Mouse (Mus musculus) layer of hippocampus, adult 18-20 months (tissue): ENCODE data around the gene Atxn3. TPM values are rescaled to one million over a fixed set of nuclear protein-coding genes. Genes with fewer than 3 reads are reported as not detected.
A peak's percentile ranks its signal among the peaks of the same experiment; 100 is the strongest.

Source experiments
- DNase-seq, 2 experiments: peaks; one replicate each; pipeline ENCODE4 v3.0.0; 2022; ENCODE audit warnings: low spot score in 2 of 2
- long read RNA-seq: library from polyadenylated mRNA; stranded (forward); transcript quantifications from one replicate; pipeline ENCODE4 v2.0.0, GENCODE M21; 2021
- total RNA-seq, 2 experiments: library from RNA; stranded (reverse); gene quantifications; 2 replicates each; pipeline ENCODE4 v1.2.3; 2021

Atxn3 gene
- 10 to 100 TPM; 19.3 to 21.3 TPM for total RNA-seq
- long read RNA-seq, full-length matches to known transcripts = 11 of 26 reads
- long read RNA-seq, partial matches to known transcripts = 1 of 26 reads
- long read RNA-seq, other reads (novel, unspliced or antisense) = 14 of 26 reads

DNA sequence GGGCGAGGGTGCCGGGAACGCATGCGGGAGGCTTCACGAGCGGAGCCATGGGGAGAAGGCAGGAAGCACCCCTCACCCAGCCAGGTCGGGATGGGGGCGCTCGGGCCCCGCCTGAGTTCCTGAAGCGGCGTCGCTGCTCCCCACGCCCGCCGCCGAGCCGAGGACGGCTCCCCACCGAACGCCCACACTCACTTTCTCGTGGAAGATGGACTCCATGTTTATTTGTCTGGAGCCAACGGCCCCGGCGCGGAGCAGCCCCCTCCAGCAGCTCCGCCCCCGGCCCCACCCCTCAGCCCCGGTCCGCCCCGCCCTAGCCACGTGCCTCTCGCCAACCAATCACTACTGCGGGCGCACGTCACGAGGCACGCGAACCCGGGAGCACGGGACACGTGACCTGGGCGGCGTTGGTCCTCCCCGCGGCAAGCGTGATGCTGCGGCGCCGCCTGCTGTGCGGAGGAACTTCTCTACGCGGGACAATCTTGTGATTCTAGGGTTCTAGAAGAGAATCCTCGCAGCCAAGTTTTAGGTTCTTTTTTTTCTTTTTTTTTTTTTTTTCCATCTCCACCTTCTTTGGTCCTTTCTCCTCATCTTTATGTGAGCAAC, at the start of gene Atxn3:
TSS of gene Atxn3 (minus strand) at position 305 of the 603 bp plus-strand sequence.
- peak; percentile 96 to 98 for DNase-seq

DNA sequence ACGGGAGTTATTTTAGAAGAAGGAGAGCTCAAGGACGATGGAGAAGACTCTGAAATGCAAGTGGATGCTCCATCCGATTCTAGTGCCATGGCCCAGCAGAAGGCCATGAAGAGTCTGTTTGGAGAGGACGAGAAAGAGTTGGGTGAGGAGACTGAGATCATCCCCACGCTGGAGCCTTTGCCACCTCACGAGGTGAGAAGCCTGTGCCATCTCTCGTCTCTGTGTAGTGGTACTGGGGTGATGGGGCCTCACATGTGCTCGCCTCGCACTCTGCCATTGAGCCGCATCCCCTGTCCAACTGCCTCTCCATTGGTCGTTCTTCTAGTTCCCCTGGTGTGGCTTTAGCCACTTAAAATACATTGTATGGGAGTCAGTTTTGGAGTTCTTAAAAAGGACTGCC, 42.7 kb upstream of the Atxn3 start:
- DNase-seq = no peak

GRCm38 (mm10) chr12:101998929-101999328, 40.9 kb upstream of the Atxn3 start:
- no peak for DNase-seq

- no peak for DNase-seq
These were observed 36.8 kb upstream of the Atxn3 start for GRCm38 (mm10) chr12:101994576-101995467.

- no peak for DNase-seq
These were observed 29.6 kb upstream of the Atxn3 start for GRCm38 (mm10) chr12:101987659-101988058.

- peak in 1 of 2 experiments; percentile 53 for DNase-seq
These were observed 27.1 kb upstream of the Atxn3 start for GRCm38 (mm10) chr12:101985110-101985509.

DNA sequence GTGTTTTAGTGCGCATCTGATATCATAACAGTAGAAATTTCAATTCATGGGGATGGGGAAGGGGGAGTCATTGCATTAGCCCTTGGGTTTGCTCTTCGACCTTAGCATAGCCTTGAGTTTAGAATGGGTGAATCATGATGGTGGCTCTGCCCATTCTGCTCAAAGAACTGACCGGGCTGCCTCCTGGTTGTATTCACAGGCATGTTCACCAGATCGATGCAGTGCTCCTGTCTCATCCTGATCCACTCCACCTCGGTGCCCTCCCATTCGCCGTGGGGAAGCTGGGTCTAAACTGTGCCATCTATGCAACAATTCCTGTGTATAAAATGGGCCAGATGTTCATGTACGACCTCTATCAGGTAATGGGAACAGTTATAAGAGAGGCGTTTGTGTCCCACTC, 24.9 kb upstream of the Atxn3 start:
- DNase-seq = no peak

- DNase-seq = no peak
These were observed 23.5 kb upstream of the Atxn3 start for GRCm38 (mm10) chr12:101981559-101981958.

GRCm38 (mm10) chr12:101980266-101980665, 22.2 kb upstream of the Atxn3 start:
- no peak for DNase-seq

- no peak for DNase-seq
These were observed 21.2 kb upstream of the Atxn3 start for GRCm38 (mm10) chr12:101979213-101979750.

- no peak for DNase-seq
These were observed 20.5 kb upstream of the Atxn3 start for GRCm38 (mm10) chr12:101978588-101978987.

GRCm38 (mm10) chr12:101978162-101978561, 20.1 kb upstream of the Atxn3 start:
- DNase-seq = no peak

- DNase-seq = no peak
These were observed 19.4 kb upstream of the Atxn3 start for GRCm38 (mm10) chr12:101977404-101977915.

- DNase-seq = no peak
These were observed 18.8 kb upstream of the Atxn3 start for GRCm38 (mm10) chr12:101976651-101977403.

- peak; percentile 85 to 88 for DNase-seq
These were observed 17.8 kb upstream of the Atxn3 start, which contains the start of gene Cpsf2 for GRCm38 (mm10) chr12:101975601-101976571. TSS of gene Cpsf2 (plus strand) at chr12:101975988.

- DNase-seq = no peak
These were observed 17.1 kb upstream of the Atxn3 start for GRCm38 (mm10) chr12:101975167-101975600.

GRCm38 (mm10) chr12:101974571-101974970, 16.5 kb upstream of the Atxn3 start:
- DNase-seq = no peak

GRCm38 (mm10) chr12:101972230-101972629, 14.2 kb upstream of the Atxn3 start:
- no peak for DNase-seq

DNA sequence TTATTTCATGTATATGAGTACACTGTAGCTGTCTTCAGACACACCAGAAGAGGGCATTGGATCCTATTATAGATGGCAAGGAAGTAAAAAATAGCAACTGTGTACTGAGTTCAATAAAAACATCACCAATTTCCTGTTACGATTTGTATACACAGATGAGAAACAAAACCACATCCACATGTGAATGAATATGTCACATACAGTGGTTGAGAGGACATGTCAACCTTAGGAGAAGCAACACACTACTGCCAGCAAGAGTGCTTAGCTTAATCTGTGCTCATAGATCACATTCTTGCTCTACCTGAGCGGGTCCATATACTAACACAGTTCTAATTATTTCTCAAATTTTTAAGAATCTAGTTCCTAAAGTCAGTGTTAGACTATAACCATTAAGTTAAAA, 13.3 kb upstream of the Atxn3 start:
- no peak for DNase-seq
